Mouse (Mus musculus): Measurements from ENCODE around the gene Cgnl1. TPM values are rescaled to one million over a fixed set of nuclear protein-coding genes. Genes with fewer than 3 reads are reported as not detected.
"Not testable (repeated sequence)": the region's sequence is repeated elsewhere in the genome, so short reads cannot be mapped to it uniquely, and the experiment has no call there.

Cgnl1 gene
- total RNA-seq, 2 experiments from 2014 or later: 3.9 to 4.1 TPM

- peak; percentile 50 for DNase-seq (ENCODE audit: low spot score)
These were observed 146.5 kb downstream of the Cgnl1 start for GRCm38 (mm10) chr9:71624793-71625495.

GRCm38 (mm10) chr9:71623871-71624569 is 147.4 kb downstream of the Cgnl1 start:
- no peak for DNase-seq (ENCODE audit: low spot score)

DNA sequence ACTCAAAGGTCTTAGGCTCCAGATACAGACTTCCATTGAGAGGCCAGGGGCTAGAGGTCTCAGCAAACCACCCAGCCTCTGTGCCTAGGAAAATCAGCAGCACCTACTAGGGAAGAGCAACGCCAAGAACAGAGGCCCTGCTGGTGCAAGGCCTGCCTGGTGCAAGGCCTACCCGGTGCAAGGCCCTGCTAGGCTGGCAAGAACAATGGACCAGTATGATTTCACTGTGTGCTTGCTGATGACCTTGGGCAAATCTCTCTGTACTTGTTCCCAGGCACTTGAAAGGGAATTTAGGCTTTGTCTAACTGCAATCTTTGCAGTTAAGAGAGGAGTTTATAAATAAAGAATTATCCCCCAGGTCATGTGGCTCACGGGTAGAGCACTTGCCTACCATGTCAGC is 148.8 kb downstream of the Cgnl1 start:
- no peak for DNase-seq (ENCODE audit: low spot score)

GRCm38 (mm10) chr9:71621968-71622367 is 149.4 kb downstream of the Cgnl1 start:
- DNase-seq (ENCODE audit: low spot score): no peak

DNA sequence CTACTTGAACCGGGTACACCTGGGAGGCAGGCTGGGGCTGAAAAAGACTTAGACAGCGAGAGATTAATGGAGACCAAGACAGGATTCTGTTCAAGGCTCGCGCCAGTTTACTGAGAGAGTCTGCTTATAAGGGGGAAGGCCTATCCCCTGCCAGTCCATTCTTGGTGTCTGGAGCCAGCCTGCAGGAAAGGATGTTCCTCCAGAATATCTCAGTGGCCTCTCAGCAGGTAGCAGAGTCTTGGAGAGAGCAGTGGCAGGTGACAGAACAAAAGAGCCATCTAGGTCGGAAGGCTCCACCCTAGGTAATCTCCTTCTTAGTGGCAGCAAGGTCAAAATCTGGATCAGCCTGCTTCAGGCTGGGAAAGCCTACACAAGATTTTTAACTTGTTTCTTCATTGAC is 151.3 kb downstream of the Cgnl1 start:
- not testable (repeated sequence) for DNase-seq (ENCODE audit: low spot score)

DNA sequence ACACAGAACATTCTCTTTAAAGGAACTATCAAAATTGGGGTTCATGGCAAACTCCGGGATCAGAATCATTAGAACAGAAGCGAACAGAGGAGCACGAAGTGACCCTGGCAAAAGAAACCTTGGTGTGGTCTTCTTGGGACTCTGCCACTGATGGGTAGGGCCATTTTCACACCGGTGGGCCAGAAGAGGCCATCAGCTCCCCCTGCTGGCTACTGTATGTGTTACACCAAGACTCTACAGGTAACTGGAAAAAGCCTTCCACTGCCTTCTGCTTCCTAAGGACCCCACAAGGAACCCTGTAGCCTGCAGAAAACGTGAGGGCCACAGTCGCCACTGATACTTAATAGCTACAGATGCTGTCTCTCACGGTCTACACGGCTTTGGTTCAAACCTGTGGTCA is 154.0 kb downstream of the Cgnl1 start:
- no peak for DNase-seq (ENCODE audit: low spot score)

- peak; percentile 77 for DNase-seq (ENCODE audit: low spot score)
These were observed 155.2 kb downstream of the Cgnl1 start for GRCm38 (mm10) chr9:71616185-71616584.

DNA sequence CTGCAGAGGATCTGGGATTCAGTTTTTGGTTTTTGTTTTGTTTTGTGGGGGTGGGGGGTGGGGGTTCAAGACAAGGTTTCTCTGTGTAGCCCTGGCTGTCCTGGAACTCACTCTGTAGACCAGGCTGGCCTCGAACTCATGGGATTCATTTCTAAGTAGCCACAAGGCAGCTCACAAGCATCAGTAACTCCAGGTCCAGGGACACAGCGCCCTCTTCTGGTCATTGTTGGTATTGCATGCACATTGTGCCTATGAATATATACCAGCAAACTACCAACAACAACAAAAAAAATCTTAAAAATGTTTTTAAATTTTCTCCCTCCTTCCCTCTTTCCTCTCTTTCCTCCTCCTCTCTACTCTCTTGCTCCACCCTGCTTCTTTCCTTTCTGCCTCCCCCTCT is 156.8 kb downstream of the Cgnl1 start:
- DNase-seq (ENCODE audit: low spot score): peak; percentile 42

DNA sequence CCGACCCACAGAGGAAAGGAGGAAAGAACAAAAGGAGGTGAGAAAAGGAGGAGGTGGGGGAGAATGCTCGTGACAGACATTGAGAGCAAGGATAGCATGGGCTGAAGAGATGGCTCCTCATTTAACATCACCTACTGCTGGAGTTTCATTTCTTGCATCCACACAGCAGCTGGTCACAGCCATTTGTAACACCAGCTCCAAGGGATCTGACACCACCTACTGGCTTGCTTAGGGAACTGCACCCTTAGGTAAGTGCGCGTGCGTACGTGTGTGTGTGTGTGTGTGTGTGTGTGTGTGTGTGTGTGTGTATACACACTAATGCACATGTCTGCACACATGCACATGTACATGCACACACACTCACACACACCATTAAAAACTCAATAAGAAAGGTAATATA is 158.4 kb downstream of the Cgnl1 start:
- DNase-seq (ENCODE audit: low spot score): no peak

- no peak for DNase-seq (ENCODE audit: low spot score)
These were observed 159.5 kb downstream of the Cgnl1 start for GRCm38 (mm10) chr9:71611876-71612275.

GRCm38 (mm10) chr9:71609010-71609409 is 162.4 kb downstream of the Cgnl1 start:
- DNase-seq (ENCODE audit: low spot score): no peak

GRCm38 (mm10) chr9:71606296-71607057 is 164.9 kb downstream of the Cgnl1 start:
- no peak for DNase-seq (ENCODE audit: low spot score)

DNA sequence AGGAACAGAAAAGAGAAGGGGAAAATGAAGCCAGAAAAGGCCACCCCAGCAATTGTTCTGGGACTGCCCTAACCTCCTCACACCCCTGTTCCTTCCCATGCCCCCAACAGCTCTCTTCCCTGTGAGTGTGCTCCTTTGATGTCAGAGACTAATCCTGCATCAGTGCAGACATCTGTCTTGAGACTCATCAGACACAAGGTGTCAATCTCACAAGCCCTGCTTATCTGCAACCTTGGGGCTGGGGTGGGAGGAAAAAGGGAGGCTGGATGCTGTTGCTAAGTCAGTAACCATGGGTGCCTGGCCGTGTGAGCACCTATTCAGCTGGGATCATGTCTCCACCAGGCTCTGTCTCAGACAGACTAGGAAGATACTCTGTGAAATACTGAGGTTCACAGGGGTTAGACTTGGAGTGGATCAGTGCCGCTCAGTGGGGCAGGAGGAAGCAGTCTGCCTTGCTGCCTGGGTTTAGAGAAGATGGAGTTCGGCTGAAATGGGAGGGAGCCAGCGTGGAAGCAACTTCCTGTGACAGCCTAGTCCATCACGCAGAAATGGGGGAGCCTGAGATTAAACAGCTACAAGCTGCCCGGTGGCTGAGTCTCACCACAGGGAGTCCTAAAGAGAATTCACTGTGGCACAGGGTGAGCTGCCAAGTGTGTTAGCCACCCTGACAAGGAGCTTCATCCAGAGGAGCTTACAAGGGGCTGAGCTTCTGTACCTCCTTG is 166.3 kb downstream of the Cgnl1 start:
- no peak for DNase-seq (ENCODE audit: low spot score)

GRCm38 (mm10) chr9:71599861-71600260 is 171.5 kb downstream of the Cgnl1 start:
- DNase-seq (ENCODE audit: low spot score): no peak

DNA sequence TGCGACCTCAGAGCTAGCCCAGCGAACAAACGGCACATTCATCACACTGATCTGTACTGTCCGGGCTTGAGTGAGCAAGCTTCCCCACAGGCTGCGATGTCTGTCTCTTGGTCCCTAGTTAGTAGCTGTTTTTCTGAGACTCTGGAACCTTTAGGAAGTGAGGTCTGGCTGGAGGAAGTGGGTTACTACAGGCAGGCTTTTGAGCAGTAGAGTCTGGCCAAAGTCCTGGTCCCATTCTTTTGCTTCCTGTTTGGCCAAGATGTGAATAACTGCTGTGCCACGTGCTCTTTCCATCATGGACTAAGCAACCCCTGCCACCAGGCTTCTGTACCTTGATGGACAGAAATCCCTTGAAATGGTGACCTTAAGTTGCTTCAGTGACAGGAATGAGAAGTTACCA is 174.5 kb downstream of the Cgnl1 start:
- DNase-seq (ENCODE audit: low spot score): no peak

- no peak for DNase-seq (ENCODE audit: low spot score)
These were observed 178.7 kb downstream of the Cgnl1 start for GRCm38 (mm10) chr9:71592577-71593285.

- peak; percentile 90 for DNase-seq (ENCODE audit: low spot score)
These were observed 179.4 kb downstream of the Cgnl1 start, which contains the start of gene Myzap for GRCm38 (mm10) chr9:71591938-71592548. TSS of gene Myzap (minus strand) at chr9:71592360.

DNA sequence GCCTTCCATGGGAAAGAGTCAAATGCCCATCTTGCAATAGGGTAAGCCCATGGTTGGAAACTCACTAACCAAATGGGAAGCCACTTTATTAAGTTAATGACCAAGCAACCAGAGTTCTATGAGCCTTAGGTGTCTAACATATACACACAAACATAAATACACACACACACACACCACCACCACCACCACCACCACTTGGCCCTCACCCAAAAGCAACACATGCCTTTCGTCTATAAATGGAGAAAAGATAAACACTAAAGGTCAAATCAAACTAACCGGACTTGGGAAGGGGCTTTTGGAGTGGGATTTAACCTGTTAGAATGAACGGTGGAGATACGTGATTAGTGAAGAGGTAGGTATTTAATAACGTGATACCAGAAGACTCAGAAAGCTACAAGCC is 180.3 kb downstream of the Cgnl1 start:
- no peak for DNase-seq (ENCODE audit: low spot score)

DNA sequence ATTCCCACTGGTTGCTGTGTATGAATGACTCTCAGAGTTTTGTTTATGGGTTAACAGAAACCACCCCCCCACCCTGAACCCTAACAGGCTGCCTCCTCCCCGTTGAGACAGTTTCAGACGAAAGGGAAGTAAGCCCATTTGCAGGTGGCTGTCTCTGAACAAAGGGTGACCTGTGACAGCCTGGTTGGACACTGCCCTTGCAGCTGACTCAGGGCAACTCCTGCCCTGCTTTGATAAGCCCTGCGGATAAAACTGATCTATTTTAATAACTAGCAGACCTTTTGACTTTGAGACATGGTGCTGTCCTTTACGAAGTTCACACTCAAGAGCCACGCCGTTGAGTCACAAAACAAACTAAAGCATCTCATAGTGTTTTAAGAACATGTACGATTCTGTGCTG is 181.6 kb downstream of the Cgnl1 start:
- DNase-seq (ENCODE audit: low spot score): no peak

DNA sequence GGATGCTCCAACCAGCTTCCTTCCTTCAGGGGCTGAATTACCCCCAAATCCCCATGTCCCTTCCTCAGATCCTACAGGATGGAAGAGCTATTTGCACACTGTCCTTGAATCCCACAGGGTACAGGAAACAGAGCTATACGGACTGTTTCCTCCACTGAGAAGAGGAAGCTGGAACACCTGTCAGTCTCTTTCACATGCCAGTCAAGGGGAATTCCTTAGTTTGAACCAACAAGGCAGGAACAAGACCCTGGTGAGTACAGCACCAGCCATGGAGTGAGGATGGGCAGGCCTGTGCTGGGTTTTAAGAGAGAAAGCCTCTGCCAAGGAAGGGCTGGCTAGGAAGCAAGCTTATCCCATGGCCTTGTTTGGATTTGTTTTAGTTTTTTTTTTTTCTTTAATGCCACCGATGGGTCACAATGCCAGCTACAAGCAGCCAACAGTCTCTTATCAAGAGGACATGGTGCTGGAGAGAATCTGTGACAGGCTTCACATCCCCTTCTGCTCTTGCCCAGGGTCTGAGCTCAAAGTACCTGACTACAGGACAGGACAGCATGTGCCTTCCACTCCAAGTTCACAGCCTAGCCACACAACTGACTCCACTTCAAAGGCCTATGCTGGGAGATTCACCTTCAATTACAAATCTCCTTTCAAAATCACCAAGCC is 182.3 kb downstream of the Cgnl1 start:
- DNase-seq (ENCODE audit: low spot score): no peak
